Mouse (Mus musculus) brown adipose tissue, adult 24 weeks (tissue): ENCODE data around the gene Trpm5. TPM values are rescaled to one million over a fixed set of nuclear protein-coding genes. Genes with fewer than 3 reads are reported as not detected.

ENCODE experiments used
- H3K27ac ChIP-seq: fragments of 200-500 bp; replicated peaks from 2 replicates; pipeline ENCODE4 v1.5.1; 2012; ENCODE audit warnings: low read depth, mild to moderate bottlenecking, low read length
- H3K4me1 ChIP-seq: fragments of 200-500 bp; 2 replicates; pipeline ENCODE4 v1.6.1; 2012; ENCODE audit warnings: low read length, mixed read lengths; ENCODE audit not compliant: control insufficient read depth, insufficient read depth, insufficient read length
- H3K4me3 ChIP-seq: fragments of 200-500 bp; 2 replicates; pipeline ENCODE4 v1.5.1; 2012; ENCODE audit warnings: low read depth, mild to moderate bottlenecking, low read length, moderate library complexity; ENCODE audit not compliant: insufficient read depth
- polyA plus RNA-seq: library from polyadenylated mRNA; stranded (reverse); fragments of >200 nt; gene quantifications from 2 replicates; pipeline ENCODE4 v1.2.4, GENCODE M21; 2012; ENCODE audit not compliant: missing spikeins, insufficient read depth, insufficient read length

Gene Trpm5
- not detected in 2 replicates for polyA plus RNA-seq

DNA sequence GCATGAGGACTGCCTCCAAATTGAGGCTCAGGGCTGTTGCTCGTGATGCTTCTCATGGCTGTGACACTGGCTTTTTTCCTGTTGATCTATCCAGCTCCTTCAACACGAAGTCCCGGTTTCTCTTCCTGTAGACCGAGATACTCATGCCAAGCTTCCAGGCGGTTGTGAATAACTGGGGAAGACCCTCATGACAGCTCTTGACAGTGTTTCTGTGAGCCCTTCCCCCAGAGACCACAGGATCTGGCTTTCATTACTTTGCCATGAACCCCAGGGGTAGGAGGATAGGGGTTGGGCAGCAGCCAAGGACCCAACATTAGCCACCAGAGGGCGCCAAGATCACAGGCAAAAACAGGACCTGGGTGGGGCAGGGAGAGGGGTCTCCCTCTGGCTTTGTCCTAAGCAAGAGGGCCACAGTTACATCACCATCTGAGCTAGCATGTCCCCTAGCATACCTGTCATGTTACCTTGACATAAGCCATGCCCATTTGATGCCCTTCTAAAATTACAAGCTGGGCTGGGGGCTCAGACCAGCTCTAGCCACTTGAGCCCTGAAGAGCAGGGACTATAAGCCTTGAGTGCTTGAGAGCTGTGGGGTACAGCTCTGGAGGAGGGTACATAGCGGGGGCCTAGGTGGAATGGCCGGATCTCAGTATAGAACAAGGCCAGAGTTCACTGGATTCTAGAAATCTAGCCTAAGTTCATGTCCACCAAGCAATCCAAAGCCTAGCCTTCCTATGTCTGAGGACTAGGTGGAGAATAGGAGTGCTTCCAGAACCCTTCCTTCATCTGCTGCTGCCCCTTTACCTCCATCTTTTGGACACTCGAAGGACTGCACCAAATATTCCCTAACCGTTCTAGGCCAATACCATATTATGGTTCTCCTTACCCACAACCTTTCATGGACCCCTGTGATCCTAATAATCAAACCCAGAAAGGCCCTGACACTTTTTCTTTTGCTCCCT, at the start of gene Trpm5:
Gene Trpm5, minus strand, starts transcription at position 51 of the 962 bp plus-strand sequence.
- Histone ChIP-seq H3K4me1 (no peaks in the 10 kb centered on the region), H3K27ac (no peak within 1 kb of the TSS), H3K4me3 (no peak within 1 kb of the TSS)

DNA sequence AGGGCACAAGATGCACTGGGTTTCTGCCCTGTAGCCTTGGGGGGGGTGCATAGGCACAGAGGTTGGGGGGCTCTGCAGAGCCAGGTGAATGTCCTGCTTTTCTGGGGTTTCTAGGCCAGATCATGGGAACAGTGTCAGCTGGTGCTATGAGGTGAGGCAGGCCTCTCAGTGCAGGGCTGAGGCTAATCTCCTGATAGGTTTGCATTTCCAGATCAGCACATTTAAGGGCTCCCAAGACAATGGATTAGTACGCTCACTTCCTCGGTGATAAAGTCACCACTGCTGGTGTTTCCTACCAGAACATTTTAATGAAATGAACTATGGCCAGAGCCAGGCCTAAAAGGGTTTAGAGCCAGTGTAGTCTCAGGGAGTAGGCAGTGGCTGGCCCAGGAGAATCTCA, 48.2 kb upstream of the Trpm5 start:
- H3K27ac ChIP-seq: no peak overlapping the region
- no peaks in the 10 kb centered on the region for H3K4me1 ChIP-seq
- no peak overlapping the region for H3K4me3 ChIP-seq

DNA sequence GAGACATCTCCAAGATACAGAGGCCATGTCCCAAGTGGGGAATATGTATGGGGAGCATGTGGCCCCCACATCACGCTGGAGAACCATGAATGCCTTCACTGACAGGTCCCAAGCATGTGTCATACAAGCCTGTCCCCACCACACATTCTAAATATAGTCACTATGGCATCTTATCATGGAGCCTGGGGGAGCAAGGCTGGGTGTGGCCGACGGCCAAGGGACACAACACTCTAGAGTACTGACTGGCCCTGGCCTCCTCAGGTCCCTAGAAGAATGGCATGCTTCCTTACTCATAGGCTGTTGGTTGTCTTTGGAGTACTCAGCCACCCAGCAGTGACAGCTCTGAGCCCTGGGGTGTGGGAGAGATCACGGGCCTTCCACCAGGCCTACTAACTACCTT, 45.5 kb upstream of the Trpm5 start:
- no peak overlapping the region for H3K4me3 ChIP-seq
- H3K4me1 ChIP-seq: peaks cover 15% of the 10 kb centered on the region
- H3K27ac ChIP-seq: no peak overlapping the region

DNA sequence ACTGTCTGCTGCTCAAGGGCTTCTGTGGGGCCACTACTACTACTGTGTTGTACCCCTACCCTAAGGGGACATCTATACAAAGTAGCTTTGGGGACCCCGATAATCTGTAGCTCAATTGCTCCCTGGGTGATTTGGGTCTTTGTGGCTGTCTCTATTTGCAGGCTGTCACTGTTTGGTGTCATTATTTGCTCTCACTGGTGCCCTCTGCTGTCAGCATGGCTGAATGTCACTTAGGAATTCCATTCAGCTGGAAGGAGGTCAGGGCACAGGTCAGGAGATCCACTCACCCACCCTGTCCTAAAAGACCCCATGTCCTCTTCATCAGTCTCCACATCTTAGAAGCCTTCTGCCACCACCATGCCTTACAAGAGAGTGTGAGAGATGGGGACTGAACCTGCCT, 44.3 kb upstream of the Trpm5 start:
- Histone ChIP-seq H3K4me3 (no peak overlapping the region), H3K27ac (no peak overlapping the region), H3K4me1 (peaks cover 15% of the 10 kb centered on the region)

DNA sequence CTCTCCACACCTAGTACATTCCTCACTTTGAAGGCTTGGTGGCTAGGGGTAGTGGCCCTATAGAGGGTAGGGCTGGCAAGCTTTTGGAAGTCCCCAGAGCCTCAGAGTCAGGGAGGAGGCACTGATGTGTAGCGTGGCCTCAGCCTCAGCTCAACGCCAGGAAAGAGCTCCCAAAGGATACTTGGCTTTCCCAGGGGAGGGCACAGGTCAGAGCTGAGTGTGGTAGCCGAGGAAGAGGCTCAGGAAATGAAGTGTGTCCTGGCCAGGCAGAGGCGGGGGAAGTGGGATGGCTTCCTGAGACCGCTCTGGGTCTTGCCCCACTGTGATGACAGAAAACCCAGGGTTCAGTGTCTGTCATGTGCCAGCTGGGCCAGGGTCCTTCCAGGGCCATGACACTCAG, 42.1 kb upstream of the Trpm5 start:
- H3K4me3 ChIP-seq: no peak overlapping the region
- no peak overlapping the region for H3K27ac ChIP-seq
- peaks cover 15% of the 10 kb centered on the region for H3K4me1 ChIP-seq

DNA sequence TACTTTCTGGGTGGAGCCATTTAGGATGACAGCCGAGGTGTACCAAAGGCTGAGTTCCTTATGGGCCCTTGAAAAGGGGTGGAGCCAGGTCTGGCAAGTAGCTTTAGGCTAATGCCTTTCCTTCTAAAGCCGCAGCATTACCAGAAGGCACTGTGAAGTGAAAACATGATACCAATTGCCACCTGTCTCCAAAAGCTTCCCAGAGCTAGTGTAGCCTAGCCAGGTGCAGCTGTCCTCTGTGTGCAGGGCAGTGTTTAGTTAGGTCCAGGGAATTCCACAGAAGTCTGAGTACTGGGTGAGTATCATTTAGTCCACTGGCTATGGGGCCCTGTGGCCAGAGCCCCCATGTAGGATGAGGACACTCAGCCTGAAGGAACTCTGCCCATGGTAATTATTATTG, 41.7 kb upstream of the Trpm5 start:
- H3K4me1 ChIP-seq: peaks cover 15% of the 10 kb centered on the region
- no peak overlapping the region for H3K4me3 ChIP-seq
- H3K27ac ChIP-seq: no peak overlapping the region

DNA sequence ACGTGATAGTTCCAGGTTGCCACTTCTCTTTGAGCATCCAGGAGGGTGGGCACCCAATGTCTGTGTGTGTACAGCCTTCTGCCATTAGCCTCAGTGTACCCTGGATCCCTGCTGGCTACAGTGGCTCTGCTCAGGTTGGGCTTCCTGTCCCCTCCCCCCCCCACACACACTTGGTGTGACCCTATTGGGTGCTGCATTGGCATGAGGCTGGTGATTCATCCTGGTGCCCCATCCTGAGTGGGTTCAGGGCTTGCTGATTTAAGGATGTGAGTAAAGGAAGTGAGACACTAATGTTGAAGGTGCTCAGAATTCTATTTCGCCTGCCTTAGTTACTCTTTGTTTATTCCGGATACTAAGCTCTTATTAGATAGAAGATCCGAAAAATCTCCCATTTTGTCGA, 38.4 kb upstream of the Trpm5 start:
- no peak overlapping the region for H3K27ac ChIP-seq
- H3K4me1 ChIP-seq: peaks cover 15% of the 10 kb centered on the region
- no peak overlapping the region for H3K4me3 ChIP-seq

DNA sequence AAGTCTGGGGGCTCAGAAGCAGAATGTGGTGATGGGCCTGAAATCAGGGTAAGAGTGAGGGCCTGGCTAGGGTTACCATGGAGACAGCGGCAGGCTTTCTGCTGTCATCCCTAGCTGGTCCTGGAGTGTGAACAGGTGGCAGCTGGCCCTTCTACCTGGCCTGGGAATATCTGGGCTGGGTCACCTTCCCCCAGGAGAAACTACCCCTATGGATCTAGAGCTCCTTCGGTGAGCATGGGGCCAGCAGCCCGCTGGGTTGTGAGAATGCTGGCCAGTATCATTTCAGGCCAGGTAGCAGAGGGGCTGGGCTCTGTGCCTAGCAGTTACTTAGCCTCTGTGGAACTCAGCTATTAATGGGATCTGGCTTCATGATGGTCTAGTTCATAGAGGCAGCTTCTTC, 30.5 kb upstream of the Trpm5 start:
- H3K4me3 ChIP-seq: no peak overlapping the region
- H3K4me1 ChIP-seq: peaks cover 5% of the 10 kb centered on the region; the same call in 1 of the 2 replicates

DNA sequence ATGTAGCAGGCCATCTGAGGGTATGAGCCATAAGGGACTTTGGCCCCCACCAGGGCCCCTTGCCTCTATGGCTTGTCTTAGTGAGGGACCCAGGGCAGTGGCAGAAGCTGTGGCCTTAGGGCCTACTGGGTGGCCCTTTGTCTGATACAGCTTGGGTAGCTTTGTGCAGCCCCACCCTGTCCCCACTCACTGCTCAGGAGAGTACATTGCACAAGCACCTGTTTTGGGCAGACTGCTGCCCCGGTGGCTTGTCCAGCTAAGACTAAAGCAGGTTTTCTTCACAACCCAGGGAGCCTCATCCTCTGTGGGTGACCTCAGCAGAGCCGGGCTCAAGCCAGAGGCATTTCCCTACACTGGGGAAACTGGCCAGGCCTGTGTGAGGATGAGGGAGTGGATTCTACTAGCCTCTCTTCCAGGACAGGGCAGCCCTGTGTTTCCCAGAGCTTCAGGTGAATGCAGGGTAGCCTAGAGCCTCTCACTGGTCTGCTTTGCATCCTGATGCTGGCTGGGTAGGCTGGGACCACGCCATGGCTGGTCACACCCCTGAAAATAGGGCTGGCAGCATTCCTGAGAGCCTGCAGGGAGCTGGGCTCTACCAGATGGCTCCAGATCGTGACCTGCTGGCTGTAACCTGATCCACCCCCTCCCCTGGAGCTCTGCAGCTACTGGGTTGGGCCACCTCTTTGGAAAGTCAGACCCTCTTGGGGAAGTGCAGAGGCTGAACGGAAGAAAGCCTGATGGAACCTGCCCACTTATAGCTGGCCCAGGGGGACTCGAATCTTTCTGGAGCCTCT, 29.6 kb upstream of the Trpm5 start:
- Histone ChIP-seq H3K4me3 (no peak overlapping the region), H3K27ac (no peak overlapping the region), H3K4me1 (peaks cover 9% of the 10 kb centered on the region; the same call in 1 of the 2 replicates)

More for the DNA sequence above, 30.5 kb upstream of the Trpm5 start:
- H3K27ac ChIP-seq: no peak overlapping the region

DNA sequence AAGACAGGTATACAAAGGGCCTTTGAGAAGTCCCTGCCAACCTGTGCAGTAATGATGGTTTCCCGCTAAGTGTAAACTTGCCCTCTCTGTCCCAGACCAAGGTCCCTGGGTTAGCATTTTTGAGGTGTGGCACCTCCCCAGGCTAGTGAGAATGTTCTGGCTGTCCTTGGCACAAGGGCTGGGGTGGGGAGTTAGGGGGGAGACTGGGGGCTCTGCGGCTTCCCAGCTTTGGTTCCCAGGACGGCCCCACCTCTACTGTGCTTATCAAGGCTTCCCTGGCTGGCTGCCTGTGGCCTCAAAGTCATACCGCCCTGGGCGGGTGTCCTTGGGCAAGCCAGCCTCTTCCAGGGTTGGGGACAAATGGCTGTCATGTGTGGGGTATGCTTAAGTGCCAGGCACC, 27.7 kb upstream of the Trpm5 start:
- Histone ChIP-seq H3K4me3 (no peak overlapping the region), H3K4me1 (peaks cover 9% of the 10 kb centered on the region; the same call in 1 of the 2 replicates), H3K27ac (no peak overlapping the region)

DNA sequence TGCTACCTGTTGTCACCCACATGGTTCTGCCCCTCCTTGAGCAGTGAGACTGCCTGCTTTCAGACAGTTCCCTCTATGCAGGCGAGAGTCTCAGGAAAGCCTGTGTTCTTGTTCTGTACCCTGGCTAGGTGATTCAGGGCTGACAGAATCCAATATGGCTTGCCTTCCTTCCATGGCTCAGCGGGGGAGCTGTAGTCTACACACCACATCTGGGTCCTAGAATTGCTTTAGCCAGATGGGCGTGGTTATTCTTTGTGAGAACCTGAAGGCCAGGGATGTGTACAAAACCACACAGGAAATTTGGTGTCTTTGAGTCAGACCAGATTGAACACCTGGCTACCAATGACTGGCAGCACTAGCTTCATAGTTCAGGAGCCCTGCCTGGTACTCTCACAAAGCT, 25.4 kb upstream of the Trpm5 start:
- peaks cover 9% of the 10 kb centered on the region; the same call in 1 of the 2 replicates for H3K4me1 ChIP-seq
- H3K27ac ChIP-seq: no peak overlapping the region
- H3K4me3 ChIP-seq: no peak overlapping the region

DNA sequence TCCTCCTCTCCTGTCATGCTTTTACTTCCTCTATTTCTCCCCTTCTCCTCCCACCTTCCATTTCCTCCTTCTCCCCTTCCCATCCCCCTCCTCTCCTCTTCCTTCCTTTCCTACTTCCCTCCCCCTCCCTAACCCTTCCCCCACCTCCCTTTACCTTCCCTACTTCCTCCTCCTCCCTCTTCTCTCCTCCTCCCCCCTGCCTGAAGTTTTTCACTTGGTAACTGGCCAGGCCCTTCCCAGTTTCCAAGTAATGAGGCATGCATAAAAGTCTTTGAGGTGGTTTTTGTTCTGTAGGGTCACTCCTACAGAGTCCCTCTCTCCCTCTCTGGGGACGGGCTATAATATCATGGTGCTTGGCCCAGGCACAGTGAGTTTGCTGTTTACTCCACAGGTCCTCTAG, 25.0 kb upstream of the Trpm5 start:
- Histone ChIP-seq H3K27ac (no peak overlapping the region), H3K4me1 (peaks cover 9% of the 10 kb centered on the region; the same call in 1 of the 2 replicates), H3K4me3 (no peak overlapping the region)

DNA sequence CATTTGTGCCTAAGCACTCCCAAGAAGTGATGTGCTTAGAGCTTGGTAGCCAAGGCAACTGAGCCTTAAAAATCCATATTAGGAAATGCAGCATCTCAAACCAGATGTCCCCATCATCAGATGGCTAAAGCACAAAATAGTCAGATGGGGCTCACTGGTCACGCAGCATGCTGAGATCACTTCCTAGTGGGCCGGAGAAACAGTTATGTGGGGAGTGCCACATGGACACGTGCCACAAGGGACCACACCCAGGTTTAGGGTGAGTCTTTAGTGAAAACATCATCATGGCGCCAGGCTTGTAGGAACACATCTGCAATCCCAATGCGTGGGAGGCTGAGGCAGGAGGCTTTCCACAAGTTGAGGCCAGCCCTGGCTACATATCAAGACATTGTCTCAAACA, 22.1 kb upstream of the Trpm5 start:
- peaks cover 9% of the 10 kb centered on the region; the same call in 1 of the 2 replicates for H3K4me1 ChIP-seq
- H3K27ac ChIP-seq: no peak overlapping the region
- H3K4me3 ChIP-seq: no peak overlapping the region

DNA sequence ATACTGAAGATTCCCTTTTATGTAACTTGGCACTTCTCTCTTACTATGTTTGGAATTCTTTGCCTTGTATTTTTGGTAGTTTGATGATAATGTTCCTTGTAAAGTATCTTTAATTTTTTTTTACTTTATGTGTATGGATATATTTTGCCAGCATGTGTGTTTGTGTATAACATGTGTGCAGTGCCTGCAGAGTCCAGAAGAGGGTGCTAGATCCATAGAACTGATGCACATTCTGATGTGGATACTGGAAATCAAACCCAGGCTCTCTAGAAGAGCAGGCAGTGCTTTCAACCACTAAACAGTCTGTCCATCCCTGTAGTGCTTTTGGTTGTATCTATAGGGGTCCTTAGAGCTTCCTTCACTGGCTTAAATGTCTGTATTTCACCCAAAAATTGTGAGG, 20.3 kb upstream of the Trpm5 start:
- H3K4me3 ChIP-seq: no peak overlapping the region
- no peak overlapping the region for H3K27ac ChIP-seq
- H3K4me1 ChIP-seq: peaks cover 6% of the 10 kb centered on the region; the same call in 1 of the 2 replicates

DNA sequence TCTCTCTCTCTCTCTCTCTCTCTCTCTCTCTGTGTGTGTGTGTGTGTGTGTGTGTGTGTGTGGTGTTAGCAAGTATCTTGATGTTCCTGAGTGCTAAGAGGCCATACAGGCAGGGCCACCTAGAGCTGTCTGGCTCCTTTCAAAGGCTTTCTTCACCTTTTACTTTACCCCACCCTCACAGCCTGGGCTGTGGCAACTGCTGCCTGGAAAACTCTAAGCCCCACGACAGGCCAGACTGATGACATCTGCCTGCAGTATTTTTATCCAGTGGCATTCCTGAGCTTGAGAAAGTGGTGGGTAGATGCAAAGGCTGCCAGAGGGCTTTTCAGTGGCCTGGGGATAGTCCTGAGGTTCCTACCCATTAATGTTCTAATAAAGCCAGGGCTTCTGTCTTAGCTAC, 18.0 kb upstream of the Trpm5 start:
- no peak overlapping the region for H3K27ac ChIP-seq
- H3K4me3 ChIP-seq: no peak overlapping the region
- peaks cover 17% of the 10 kb centered on the region for H3K4me1 ChIP-seq
